Mouse (Mus musculus): ENCODE measurements around the gene Zmiz1. TPM values are rescaled to one million over a fixed set of nuclear protein-coding genes. Genes with fewer than 3 reads are reported as not detected.

Gene Zmiz1
- total RNA-seq, 1 experiment from 2014 or later, result 9.8 TPM

DNA sequence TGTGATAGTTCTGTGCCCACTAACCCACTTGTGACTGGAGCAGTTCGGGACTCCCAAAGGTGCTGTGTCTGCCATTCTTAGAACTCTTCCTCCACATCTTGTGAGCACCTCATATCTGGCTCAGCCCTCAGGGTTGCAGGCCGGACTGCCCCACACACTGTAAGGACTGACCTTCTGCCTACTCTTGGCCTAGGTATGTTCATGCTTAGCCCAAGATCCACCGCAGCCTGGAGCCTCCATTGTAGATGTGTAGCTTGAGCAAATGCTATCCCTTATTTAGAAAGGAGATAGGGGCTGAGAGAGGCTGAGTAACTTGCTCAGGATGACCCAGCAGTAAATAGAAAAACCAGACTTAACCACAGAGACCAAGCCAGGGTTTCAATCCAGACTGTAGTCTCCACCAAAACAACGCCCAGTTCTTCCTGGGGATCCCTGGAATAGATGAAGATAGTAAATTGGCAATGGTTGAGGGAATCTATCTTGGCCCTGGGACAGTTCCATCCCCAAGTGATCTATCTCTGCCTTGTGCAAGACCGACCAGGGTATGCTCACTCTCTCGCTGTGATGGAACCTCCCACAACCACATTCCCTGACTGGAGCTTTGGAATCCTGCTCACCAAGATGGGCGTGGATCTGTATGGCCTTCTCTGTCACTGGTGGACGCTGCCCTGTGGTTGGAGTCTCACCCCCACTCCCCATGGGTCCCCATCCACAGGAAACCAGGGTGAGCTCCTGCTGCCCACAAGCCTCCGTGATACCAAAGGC, 74.8 kb downstream of the Zmiz1 start:
- ATAC-seq (replicated peaks in 1 of 2; ENCODE audit: insufficient read depth in 1 of 2, low FRiP score in 2 of 2, low TSS enrichment in 1 of 2, low read depth in 1 of 2, poor library complexity in 2 of 2, severe bottlenecking in 2 of 2), result no peak

DNA sequence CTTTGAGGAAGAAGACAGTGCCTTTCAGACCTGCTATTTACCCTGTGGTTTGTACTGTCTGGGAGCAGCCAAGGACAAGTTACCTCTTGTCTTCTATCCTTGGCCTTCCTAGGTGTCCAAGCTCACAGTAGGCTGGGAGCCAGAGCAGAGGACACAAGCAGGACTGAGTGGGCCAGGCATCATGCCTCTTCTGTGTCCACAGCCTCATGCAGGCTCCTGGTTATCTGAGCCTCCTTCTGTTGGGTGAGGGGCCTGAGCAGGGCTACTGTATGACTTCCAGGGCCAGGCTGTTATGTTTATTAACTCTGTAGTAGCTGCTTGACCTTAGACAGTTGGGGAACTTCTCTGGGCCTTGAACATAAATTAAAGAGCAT, 75.4 kb downstream of the Zmiz1 start:
- ATAC-seq (replicated peaks in 1 of 2; ENCODE audit: insufficient read depth in 1 of 2, low FRiP score in 2 of 2, low TSS enrichment in 1 of 2, low read depth in 1 of 2, poor library complexity in 2 of 2, severe bottlenecking in 2 of 2), result no peak

DNA sequence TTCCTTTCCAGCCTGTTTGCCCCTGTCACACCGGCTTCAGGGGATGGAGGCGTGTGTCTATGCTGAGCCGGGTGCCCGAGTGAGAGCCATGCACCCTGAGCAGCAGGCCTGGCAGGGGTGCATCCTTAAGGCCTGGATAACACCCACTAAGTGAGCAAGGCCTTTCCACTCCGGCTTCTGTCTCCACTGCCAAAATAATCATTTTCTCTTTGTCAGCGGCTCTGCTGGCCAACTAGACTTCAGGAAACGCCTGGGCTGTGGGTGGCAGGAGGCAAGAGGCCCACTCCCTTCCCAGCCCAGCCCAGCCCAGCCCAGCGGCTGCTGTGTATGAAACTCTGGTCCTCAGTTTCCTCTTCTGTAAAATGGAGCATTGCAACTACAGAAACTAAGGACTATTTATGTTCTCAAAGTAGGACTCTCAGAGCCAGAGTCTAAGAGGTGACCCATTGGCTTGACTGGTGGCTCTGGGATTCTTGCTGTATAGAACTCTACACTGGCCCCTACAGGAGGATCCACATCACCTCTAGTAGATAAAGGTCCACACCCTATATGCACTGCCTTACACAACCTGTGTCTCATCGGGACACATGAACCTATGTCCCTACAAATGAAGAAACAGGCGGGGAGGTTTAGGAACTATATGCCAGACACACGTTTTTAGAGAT, 76.1 kb downstream of the Zmiz1 start:
- no peak for ATAC-seq (replicated peaks in 1 of 2; ENCODE audit: insufficient read depth in 1 of 2, low FRiP score in 2 of 2, low TSS enrichment in 1 of 2, low read depth in 1 of 2, poor library complexity in 2 of 2, severe bottlenecking in 2 of 2)

DNA sequence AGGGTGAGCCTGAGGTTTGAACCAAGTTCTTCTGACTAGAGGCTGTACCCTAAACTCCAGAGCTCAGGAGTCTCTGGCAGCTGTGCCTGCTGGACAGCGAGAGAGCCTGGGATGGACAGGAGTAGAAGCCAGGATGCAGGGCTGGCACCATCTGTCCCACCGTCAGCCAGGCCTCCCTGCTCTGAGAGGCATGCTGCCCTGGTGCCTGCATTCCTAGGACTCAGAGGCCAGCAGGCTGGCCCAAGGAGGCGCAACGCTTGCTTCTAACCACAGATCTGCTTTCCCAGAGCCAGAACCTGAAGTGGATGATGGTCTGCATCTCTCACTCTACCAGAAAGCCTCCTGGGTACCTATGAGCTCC, 76.6 kb downstream of the Zmiz1 start:
- ATAC-seq (replicated peaks in 1 of 2; ENCODE audit: insufficient read depth in 1 of 2, low FRiP score in 2 of 2, low TSS enrichment in 1 of 2, low read depth in 1 of 2, poor library complexity in 2 of 2, severe bottlenecking in 2 of 2), result no peak

GRCm38 (mm10) chr14:25536476-25536875, 77.5 kb downstream of the Zmiz1 start:
- ATAC-seq (replicated peaks in 1 of 2; ENCODE audit: insufficient read depth in 1 of 2, low FRiP score in 2 of 2, low TSS enrichment in 1 of 2, low read depth in 1 of 2, poor library complexity in 2 of 2, severe bottlenecking in 2 of 2), result no peak

- no peak for ATAC-seq (replicated peaks in 1 of 2; ENCODE audit: insufficient read depth in 1 of 2, low FRiP score in 2 of 2, low TSS enrichment in 1 of 2, low read depth in 1 of 2, poor library complexity in 2 of 2, severe bottlenecking in 2 of 2)
These were observed 78.4 kb downstream of the Zmiz1 start for GRCm38 (mm10) chr14:25537351-25537750.

DNA sequence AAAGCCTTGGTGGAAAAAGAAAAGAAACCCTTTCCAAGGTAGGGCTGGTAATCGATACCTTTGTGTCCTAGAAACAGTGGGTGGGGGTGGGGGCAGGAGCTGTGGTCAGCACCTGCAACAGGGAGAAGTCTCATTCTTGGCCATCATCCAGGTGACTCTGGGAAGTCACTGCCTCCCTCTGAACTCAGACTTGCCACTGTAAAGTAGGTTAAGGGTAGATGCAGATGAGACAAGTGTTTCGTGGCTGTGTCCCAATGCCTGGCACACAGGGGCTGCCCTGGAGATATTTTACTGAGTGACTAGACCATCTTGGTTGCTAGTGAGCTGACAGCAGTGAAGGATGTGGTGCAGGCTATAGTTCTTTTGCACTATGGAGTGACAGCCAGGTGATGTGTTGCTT, 79.5 kb downstream of the Zmiz1 start:
- no peak for ATAC-seq (replicated peaks in 1 of 2; ENCODE audit: insufficient read depth in 1 of 2, low FRiP score in 2 of 2, low TSS enrichment in 1 of 2, low read depth in 1 of 2, poor library complexity in 2 of 2, severe bottlenecking in 2 of 2)

- no peak for ATAC-seq (replicated peaks in 1 of 2; ENCODE audit: insufficient read depth in 1 of 2, low FRiP score in 2 of 2, low TSS enrichment in 1 of 2, low read depth in 1 of 2, poor library complexity in 2 of 2, severe bottlenecking in 2 of 2)
These were observed 80.6 kb downstream of the Zmiz1 start for GRCm38 (mm10) chr14:25539493-25540116.

DNA sequence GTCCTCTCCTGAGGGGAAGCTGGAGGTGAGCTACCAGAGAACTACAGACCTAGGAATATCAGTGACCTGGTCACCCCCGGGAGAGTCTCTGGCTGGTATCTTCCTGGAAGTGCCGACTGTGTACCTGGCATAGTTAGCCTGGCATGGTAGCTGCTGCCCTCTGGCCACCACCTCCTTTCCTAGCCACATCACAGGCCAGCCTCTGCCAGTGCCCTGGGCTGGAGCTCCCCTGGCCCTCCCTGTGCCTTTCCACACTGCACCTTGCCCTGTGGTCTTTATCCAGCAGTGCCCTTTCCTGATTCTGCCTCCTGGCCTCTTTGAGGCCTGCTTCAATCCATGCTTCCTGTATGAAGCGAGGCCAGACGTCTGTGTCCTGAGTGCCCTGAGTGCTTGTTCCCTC, 81.2 kb downstream of the Zmiz1 start:
- no peak for ATAC-seq (replicated peaks in 1 of 2; ENCODE audit: insufficient read depth in 1 of 2, low FRiP score in 2 of 2, low TSS enrichment in 1 of 2, low read depth in 1 of 2, poor library complexity in 2 of 2, severe bottlenecking in 2 of 2)

DNA sequence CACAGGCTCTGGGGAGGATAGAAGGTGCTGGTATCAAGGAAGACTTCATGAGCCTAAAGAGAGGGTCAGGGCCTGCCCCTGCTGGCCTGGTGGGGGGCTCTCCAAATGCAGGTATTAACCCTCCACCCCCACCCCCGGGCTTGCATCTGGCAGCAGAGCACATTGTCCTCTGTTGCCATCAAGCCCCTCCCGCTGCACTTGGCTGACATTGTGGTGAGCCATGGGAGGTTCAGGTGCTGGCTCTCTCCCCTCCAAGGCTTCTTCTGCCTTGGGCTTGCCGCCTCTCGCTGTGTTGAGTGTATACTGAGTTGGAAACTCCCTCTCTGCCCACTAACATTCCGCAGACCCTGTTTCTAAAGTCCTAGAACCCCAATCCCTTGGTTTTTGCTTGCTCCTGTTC, 82.2 kb downstream of the Zmiz1 start:
- ATAC-seq (replicated peaks in 1 of 2; ENCODE audit: insufficient read depth in 1 of 2, low FRiP score in 2 of 2, low TSS enrichment in 1 of 2, low read depth in 1 of 2, poor library complexity in 2 of 2, severe bottlenecking in 2 of 2), result no peak

DNA sequence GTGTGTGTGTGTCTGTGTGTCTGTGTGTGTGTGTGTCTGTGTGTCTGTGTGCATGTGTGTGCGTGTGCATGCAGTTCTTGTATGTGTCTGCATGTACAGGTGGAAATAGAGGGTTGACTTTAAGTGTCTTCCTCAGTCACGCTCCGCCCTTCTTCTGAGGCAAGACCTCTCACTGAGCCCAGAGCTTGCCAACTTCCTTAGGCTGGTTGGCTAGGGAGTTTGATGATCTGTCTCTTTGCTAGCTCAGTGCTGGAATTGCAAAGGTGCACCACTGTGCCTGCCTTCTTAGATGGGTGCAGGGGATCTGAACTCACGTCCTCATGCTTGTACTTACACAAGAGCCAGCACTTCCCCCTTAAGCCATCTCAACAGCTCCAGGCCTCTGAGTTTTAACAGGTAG, 84.1 kb downstream of the Zmiz1 start:
- no peak for ATAC-seq (replicated peaks in 1 of 2; ENCODE audit: insufficient read depth in 1 of 2, low FRiP score in 2 of 2, low TSS enrichment in 1 of 2, low read depth in 1 of 2, poor library complexity in 2 of 2, severe bottlenecking in 2 of 2)

DNA sequence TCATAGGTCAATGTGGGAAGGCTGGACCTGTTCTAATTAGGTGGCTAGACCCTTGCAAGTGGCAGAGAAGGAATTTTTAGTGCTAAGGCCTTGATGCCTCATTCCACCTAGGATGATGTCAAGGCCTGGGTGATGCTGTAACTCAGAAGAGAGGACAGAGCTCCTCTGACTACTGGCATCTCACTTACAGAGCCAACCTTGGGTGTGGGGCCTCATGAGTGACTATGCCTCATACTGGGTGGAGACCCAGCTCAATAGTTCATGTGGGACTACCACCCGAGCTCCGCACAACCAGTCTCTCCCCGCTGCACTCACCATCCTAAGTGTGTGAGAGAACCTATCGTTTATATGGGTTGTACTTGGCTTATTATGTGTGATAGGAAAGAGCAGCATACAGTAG, 84.9 kb downstream of the Zmiz1 start:
- no peak for ATAC-seq (replicated peaks in 1 of 2; ENCODE audit: insufficient read depth in 1 of 2, low FRiP score in 2 of 2, low TSS enrichment in 1 of 2, low read depth in 1 of 2, poor library complexity in 2 of 2, severe bottlenecking in 2 of 2)

DNA sequence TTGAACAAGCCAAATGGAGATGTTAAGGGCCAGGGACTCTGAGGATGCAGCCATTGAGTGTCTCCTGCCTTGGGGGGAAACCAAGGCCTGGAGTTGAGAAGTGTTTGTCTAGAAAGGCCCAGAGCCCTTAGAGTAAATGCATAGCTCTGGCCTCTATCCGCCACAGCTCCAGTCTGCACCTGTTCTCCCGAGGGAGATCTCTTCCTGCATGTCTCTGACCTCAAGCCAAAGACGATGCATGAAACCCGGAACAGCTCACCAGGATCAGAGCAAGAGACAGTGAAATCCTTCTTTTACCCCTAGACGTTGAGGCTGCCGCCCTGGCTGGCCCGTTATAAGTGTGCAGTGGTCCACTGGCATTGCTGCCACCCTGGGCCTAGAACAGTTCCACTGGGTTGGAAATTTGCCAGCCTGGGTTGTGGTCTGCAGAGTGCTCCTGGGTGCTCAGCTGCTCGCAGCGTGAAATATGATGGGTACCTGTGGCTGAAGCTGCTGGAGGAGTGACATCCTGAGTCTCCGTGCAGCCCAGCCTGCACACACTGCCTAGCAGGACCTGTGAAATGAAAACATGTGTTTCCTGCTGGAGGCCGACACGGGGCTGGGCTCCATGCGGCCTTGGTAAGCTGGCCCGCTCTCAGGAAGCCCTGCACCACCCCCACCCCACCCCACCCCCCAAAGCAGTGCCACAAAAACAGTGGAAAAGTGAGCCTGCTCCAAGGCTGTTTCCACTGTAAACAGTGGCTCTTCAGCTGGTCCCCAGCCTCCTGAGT, 88.1 kb downstream of the Zmiz1 start:
- ATAC-seq (replicated peaks in 1 of 2; ENCODE audit: insufficient read depth in 1 of 2, low FRiP score in 2 of 2, low TSS enrichment in 1 of 2, low read depth in 1 of 2, poor library complexity in 2 of 2, severe bottlenecking in 2 of 2), result peak; percentile 37 to 41

DNA sequence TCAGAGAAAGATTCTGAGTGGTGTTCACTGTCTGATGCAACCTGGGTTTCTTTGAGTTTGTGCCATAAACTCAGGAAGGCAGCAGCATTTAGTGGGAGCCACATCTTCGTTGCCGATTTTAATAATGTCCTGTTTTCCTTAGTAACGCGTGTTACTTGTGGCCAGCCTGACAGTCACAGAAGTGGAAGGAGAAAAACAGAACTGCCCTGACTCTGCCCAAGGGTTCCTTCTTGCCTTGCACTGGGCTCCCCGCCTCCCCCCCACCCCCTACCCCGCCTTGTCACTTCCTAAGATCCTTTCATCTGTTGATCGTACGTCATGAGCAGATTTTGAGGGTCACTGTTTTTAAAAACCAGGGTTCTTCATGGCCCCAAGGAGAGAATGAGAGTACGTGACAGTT, 88.9 kb downstream of the Zmiz1 start:
- ATAC-seq (replicated peaks in 1 of 2; ENCODE audit: insufficient read depth in 1 of 2, low FRiP score in 2 of 2, low TSS enrichment in 1 of 2, low read depth in 1 of 2, poor library complexity in 2 of 2, severe bottlenecking in 2 of 2), result peak; percentile 33 to 45; a peak in 3 of 4 replicates

- ATAC-seq (replicated peaks in 1 of 2; ENCODE audit: insufficient read depth in 1 of 2, low FRiP score in 2 of 2, low TSS enrichment in 1 of 2, low read depth in 1 of 2, poor library complexity in 2 of 2, severe bottlenecking in 2 of 2), result no peak
These were observed 89.7 kb downstream of the Zmiz1 start for GRCm38 (mm10) chr14:25548650-25549049.

GRCm38 (mm10) chr14:25549125-25549524, 90.1 kb downstream of the Zmiz1 start:
- no peak for ATAC-seq (replicated peaks in 1 of 2; ENCODE audit: insufficient read depth in 1 of 2, low FRiP score in 2 of 2, low TSS enrichment in 1 of 2, low read depth in 1 of 2, poor library complexity in 2 of 2, severe bottlenecking in 2 of 2)

GRCm38 (mm10) chr14:25549871-25550840, 91.2 kb downstream of the Zmiz1 start:
- ATAC-seq (replicated peaks in 1 of 2; ENCODE audit: insufficient read depth in 1 of 2, low FRiP score in 2 of 2, low TSS enrichment in 1 of 2, low read depth in 1 of 2, poor library complexity in 2 of 2, severe bottlenecking in 2 of 2), result no peak
